In the genomic region with DNA sequence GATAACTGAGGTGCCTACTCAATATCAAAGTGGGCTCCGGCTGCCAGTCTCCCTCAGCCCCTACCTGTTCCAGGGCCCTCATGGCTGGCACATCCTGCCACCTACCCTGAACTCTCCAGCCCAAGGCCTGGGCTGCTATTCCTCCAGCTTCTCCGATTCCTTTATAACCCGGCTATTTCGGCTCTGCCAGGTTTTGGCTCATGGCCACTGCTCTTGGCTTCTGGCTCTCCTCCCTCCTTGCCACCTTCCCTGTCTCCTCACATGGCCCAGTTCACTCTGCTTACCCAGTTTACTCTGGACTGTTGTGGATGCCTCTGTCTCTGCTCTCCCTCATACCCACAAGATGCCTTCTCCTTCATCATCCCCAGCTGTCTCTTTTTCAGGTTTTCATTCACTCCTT, we compare ENCODE assay signal across 31 mouse cellular contexts. TPM values are rescaled to one million over a fixed set of nuclear protein-coding genes. Genes with fewer than 3 reads are reported as not detected.
DNase-seq lines count a peak whose midpoint lies in the region; ATAC-seq and TF ChIP-seq lines count a peak whose summit lies in the region.
"Had no signal": no experiment of that assay in that cellular context is flagged by ENCODE, and none has a peak within 500 bp of the region (broad histone marks: within the 10 kb centered on the region; RNA-seq: fewer than 3 reads in every experiment).

No protein-coding gene starts in this region.

- peaks cover under 1 to 9% of the 10 kb centered on the region in 2 experiments; a peak in 3 of 4 replicates for H3K4me1 ChIP-seq in ES-E14 (ENCODE audit: control insufficient read depth in 2 of 2, insufficient read depth in 2 of 2, low read length in 2 of 2, poor library complexity in 1 of 2)
- H3K4me1 ChIP-seq in intestine, postnatal 0 days (replicated peaks; ENCODE audit: control insufficient read depth, insufficient read depth, low read length) = peaks cover 5% of the 10 kb centered on the region; the same call in 1 of the 2 replicates

- DNase-seq in adrenal gland, postnatal 10 days = peak; percentile 69
- DNase-seq in adrenal gland, postnatal 4 days (ENCODE audit: low spot score in 2 of 2) = no peak
- DNase-seq in cerebellum, postnatal 10 days = peak; percentile 52 to 56
- peak; percentile 29 to 37 for DNase-seq in heart, adult 18-20 months
- no peak for DNase-seq in heart, postnatal 14 days
- DNase-seq in ES-E14 (ENCODE audit: low read depth, low spot score) = no peak
- DNase-seq: heart, postnatal 36 days; kidney, adult 18-20 months; layer of hippocampus, adult 9-11 months; lung, postnatal 36 days; midbrain, embryonic 14.5 days; thymus, adult 2 months; thymus, postnatal 4 days had no signal

- H3K4me3 ChIP-seq in ES-E14 (ENCODE audit: insufficient read depth in 1 of 2, low read depth in 1 of 2, low read length in 2 of 2, poor library complexity in 1 of 2, severe bottlenecking in 1 of 2) = no peak overlapping the region
- no peak overlapping the region for H3K4me3 ChIP-seq in intestine, postnatal 0 days (ENCODE audit: low read depth, low read length)
- H3K4me3 ChIP-seq: embryonic facial prominence, embryonic 10.5 days; forebrain, embryonic 15.5 days; hindbrain, embryonic 13.5 days; limb, embryonic 15.5 days; lung, embryonic 15.5 days; megakaryocyte, embryonic 14.5 days had no signal

- H3K36me3 ChIP-seq in ES-E14 (ENCODE audit: control insufficient read depth, insufficient read depth, low read length, poor library complexity, severe bottlenecking) = peaks cover 4% of the 10 kb centered on the region; the same call in 1 of the 2 replicates
- H3K36me3 ChIP-seq in intestine, postnatal 0 days (ENCODE audit: control insufficient read depth, insufficient read depth) = no peaks in the 10 kb centered on the region
- H3K36me3 ChIP-seq: forebrain, embryonic 15.5 days; hindbrain, embryonic 13.5 days; limb, embryonic 15.5 days; lung, embryonic 15.5 days had no signal

- H3K9ac ChIP-seq in ES-E14 (ENCODE audit: insufficient read depth, low read depth, low read length, poor library complexity, severe bottlenecking) = no peak overlapping the region
- H3K9ac ChIP-seq in intestine, postnatal 0 days (ENCODE audit: low read depth, low read length) = no peak overlapping the region
- H3K9ac ChIP-seq: forebrain, embryonic 15.5 days; hindbrain, embryonic 13.5 days; limb, embryonic 15.5 days; liver, embryonic 14.5 days; lung, embryonic 15.5 days had no signal

- WGBS in intestine, postnatal 0 days = 87% methylated on average over 4 of the region's 4 CpGs

- H3K27me3 ChIP-seq in intestine, postnatal 0 days (replicated peaks; ENCODE audit: control insufficient read depth, insufficient read depth, low read length) = no peaks in the 10 kb centered on the region
- H3K27me3 ChIP-seq: forebrain, embryonic 15.5 days; limb, embryonic 15.5 days; lung, embryonic 15.5 days had no signal

- peak overlapping the region; percentile 30; the same call in 1 of the 2 replicates for H3K27ac ChIP-seq in ES-E14 (ENCODE audit: insufficient read depth, low read depth, low read length, poor library complexity, severe bottlenecking)
- no peak overlapping the region for H3K27ac ChIP-seq in intestine, postnatal 0 days (ENCODE audit: low read depth, low read length)
- H3K27ac ChIP-seq: embryonic facial prominence, embryonic 10.5 days; forebrain, embryonic 15.5 days; hindbrain, embryonic 13.5 days; kidney, postnatal 0 days; limb, embryonic 15.5 days; liver, embryonic 14.5 days; lung, embryonic 15.5 days; stomach, postnatal 0 days had no signal

- intact Hi-C loops in heart, postnatal 14 days (cut with DNase I) = no loop called here

- ATAC-seq in cerebellum, adult (ENCODE audit: insufficient number of reproducible peaks, low FRiP score, low TSS enrichment) = no peak
- ATAC-seq in intestine, postnatal 0 days = no peak
- ATAC-seq: forebrain, embryonic 15.5 days had no signal

- H3K9me3 ChIP-seq in ES-E14 (ENCODE audit: control insufficient read depth, insufficient read depth, low read depth, low read length) = no peaks in the 10 kb centered on the region
- no peaks in the 10 kb centered on the region for H3K9me3 ChIP-seq in intestine, postnatal 0 days (ENCODE audit: control insufficient read depth)
- H3K9me3 ChIP-seq: embryonic facial prominence, embryonic 10.5 days; forebrain, embryonic 15.5 days; hindbrain, embryonic 13.5 days; limb, embryonic 15.5 days; lung, embryonic 15.5 days; megakaryocyte, embryonic 14.5 days had no signal

- TF ChIP-seq CTCF in intestine, postnatal 0 days (IDR thresholded peaks at IDR 0.05; ENCODE audit: low read depth) = no peak

- H3K4me2 ChIP-seq in intestine, postnatal 0 days (replicated peaks; ENCODE audit: low read depth) = no peak overlapping the region
- H3K4me2 ChIP-seq: forebrain, embryonic 15.5 days; hindbrain, embryonic 13.5 days; limb, embryonic 15.5 days; lung, embryonic 15.5 days had no signal

- in situ Hi-C loops in ES-E14 (cut with MboI; ENCODE audit: low sequenced_read_pairs in 2 of 2, unreplicated experiment in 2 of 2) = no loop called here

TF ChIP-seq in ES-E14, 5 proteins besides CTCF, POLR2A, EP300 and RAD21:
- TF ChIP-seq ZNF384 (IDR thresholded peaks at IDR 0.05; ENCODE audit: low read depth, low read length) = no peak
- no peak for TF ChIP-seq ZC3H11A (IDR thresholded peaks at IDR 0.05; ENCODE audit: borderline replicate concordance, low read depth, low read length)
- TF ChIP-seq CHD2 (IDR thresholded peaks at IDR 0.05; ENCODE audit: low read depth, low read length) = no peak
- no peak for TF ChIP-seq MAFK (IDR thresholded peaks at IDR 0.05; ENCODE audit: insufficient read depth, low read depth, low read length)
- TF ChIP-seq HCFC1 (IDR thresholded peaks at IDR 0.05; ENCODE audit: borderline replicate concordance, insufficient read depth, low read length) = no peak
TF ChIP-seq in ES-E14: peak in this region for 0.

RNA-seq across cellular contexts. Expression of gene Usp48, which starts 2.6 kb away (rescaled TPM):
- 100 to 1,000 TPM in 1 of 2 experiments, 10 to 100 TPM in 1; 76.5 to 113 TPM for total RNA-seq in adrenal gland, postnatal 10 days (2021)
- 100 to 1,000 TPM; 139 to 150 TPM for total RNA-seq in adrenal gland, postnatal 4 days (2021)
- 10 to 100 TPM; 25.4 to 35.2 TPM for total RNA-seq in heart, adult 18-20 months (2021)
- total RNA-seq in heart, postnatal 14 days (2021) = 10 to 100 TPM; 36.7 to 40.1 TPM
- total RNA-seq in ES-E14 (2012; rRNA removed) = 161 and 173 TPM in 2 replicates
- 33.3 and 36.7 TPM in 2 replicates for polyA plus RNA-seq in intestine, postnatal 0 days (2015; fragmentation: Nextera tagmentation; extraction: Ambion mirVana)

RNA-seq across cellular contexts. Expression of gene Ldlrad2, which starts 16.6 kb away (rescaled TPM):
- total RNA-seq in adrenal gland, postnatal 10 days (2021) = not detected
- not detected for total RNA-seq in adrenal gland, postnatal 4 days (2021)
- not detected for total RNA-seq in heart, adult 18-20 months (2021)
- total RNA-seq in heart, postnatal 14 days (2021) = not detected
- not detected in 2 replicates for total RNA-seq in ES-E14 (2012; rRNA removed)
- not detected in 2 replicates for polyA plus RNA-seq in intestine, postnatal 0 days (2015; fragmentation: Nextera tagmentation; extraction: Ambion mirVana)
- total RNA-seq: heart, adult 8-10 months; heart, postnatal 36 days; left cerebral cortex, adult 18-20 months; left cerebral cortex, postnatal 36 days had no signal
- polyA plus RNA-seq: cortical plate, adult 2 months; embryonic facial prominence, embryonic 10.5 days; heart, embryonic 14.5 days; kidney, postnatal 0 days; large intestine, adult 2 months; liver, embryonic 14.5 days; midbrain, embryonic 14.5 days; neural tube, embryonic 11.5 days; stomach, postnatal 0 days; thymus, adult 2 months had no signal

Comparison
In these comparisons a context has a peak if more than half of its experiments do, and no peak if none do; other contexts are left out.
1. DNase-seq: peak in adrenal gland, postnatal 10 days (single experiment), cerebellum, postnatal 10 days (2 of 2) and heart, adult 18-20 months (2 of 2); none in adrenal gland, postnatal 4 days (0 of 2), heart, postnatal 14 days (0 of 2) and ES-E14 (single experiment).